Mouse (Mus musculus): ENCODE data around the gene Kdelc1. TPM values are rescaled to one million over a fixed set of nuclear protein-coding genes. Genes with fewer than 3 reads are reported as not detected.

Gene Kdelc1
- total and polyA plus RNA-seq, 3 experiments = 0.16 TPM; not detected in 2

DNA sequence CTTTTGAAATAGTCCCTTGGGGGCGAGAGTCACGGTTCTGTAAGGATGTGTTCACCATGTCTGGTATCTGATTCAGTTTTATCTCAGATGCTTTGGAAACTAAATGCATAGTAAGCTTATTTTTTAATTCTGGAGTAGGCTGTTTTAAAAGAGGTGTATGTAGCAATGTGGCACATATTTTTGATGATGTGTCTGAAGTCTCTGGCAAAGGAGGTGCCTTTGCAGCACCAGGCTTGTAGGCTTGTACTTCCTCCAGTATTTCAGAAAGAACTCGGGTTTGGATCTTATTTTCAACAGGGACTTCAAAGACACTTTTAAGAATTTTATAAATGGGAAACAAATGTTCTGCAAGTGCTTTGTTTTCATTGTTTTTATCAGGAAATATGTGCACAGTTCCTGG is 60.8 kb downstream of the Kdelc1 start:
- Histone ChIP-seq H3K27me3 (replicated peaks) (no peaks in the 10 kb centered on the region), H3K27ac (ENCODE audit: insufficient read depth, low read depth) (no peak overlapping the region), H3K4me3 (replicated peaks in 1 of 3; ENCODE audit: low read depth in 2 of 3, low read length in 2 of 3, poor library complexity in 1 of 3) (no peak overlapping the region), H3K9ac (ENCODE audit: insufficient read depth, low read depth) (no peak overlapping the region), H3K9me3 (replicated peaks; ENCODE audit: low read length) (no peaks in the 10 kb centered on the region), H3K79me2 (replicated peaks; ENCODE audit: control insufficient read depth, extremely low read depth, insufficient read depth, poor library complexity, severe bottlenecking) (no peaks in the 10 kb centered on the region), H3K4me1 (ENCODE audit: control insufficient read depth in 1 of 2, insufficient read depth in 2 of 2) (peaks cover 0 to 16% of the 10 kb centered on the region in 2 experiments; a peak in 2 of 4 replicates), H3K4me2 (ENCODE audit: insufficient read depth, low read depth, poor library complexity, severe bottlenecking) (no peak overlapping the region), H3K36me3 (replicated peaks in 1 of 2; ENCODE audit: control insufficient read depth in 1 of 2, insufficient read depth in 1 of 2, low read length in 1 of 2) (no peaks in the 10 kb centered on the region)
- DNase-seq (ENCODE audit: extremely low read depth) = no peak
- dilution Hi-C loops (cut with MboI; ENCODE audit: extremely low pct_ligation_motif_present, extremely low pct_unique_long_range_greater_than_20kb, low sequenced_read_pairs) = no loop called here
- in situ Hi-C loops (cut with MboI; ENCODE audit: low pct_ligation_motif_present, low pct_unique_long_range_greater_than_20kb, low sequenced_read_pairs) = no loop called here
- TF ChIP-seq MXI1 (IDR thresholded peaks at IDR 0.05; ENCODE audit: low read depth, low read length) (no peak), MAFK (IDR thresholded peaks at IDR 0.05; ENCODE audit: insufficient replicate concordance, low read length) (no peak), MAX (IDR thresholded peaks at IDR 0.05; ENCODE audit: low read length) (no peak), RCOR1 (conservative IDR thresholded peaks at IDR 0.05; ENCODE audit: low read depth, low read length) (no peak), CHD1 (IDR thresholded peaks at IDR 0.05; ENCODE audit: low read depth, low read length) (no peak), MEF2A (IDR thresholded peaks at IDR 0.05; ENCODE audit: borderline replicate concordance, low read depth, low read length) (no peak), JUN (IDR thresholded peaks at IDR 0.05; ENCODE audit: insufficient read depth, low read depth, low read length) (no peak), IRF4 (IDR thresholded peaks at IDR 0.05; ENCODE audit: low read depth, low read length) (no peak), ZC3H11A (IDR thresholded peaks at IDR 0.05; ENCODE audit: low read depth, low read length) (no peak), CHD2 (IDR thresholded peaks at IDR 0.05; ENCODE audit: low read length) (no peak), NELFE (IDR thresholded peaks at IDR 0.05; ENCODE audit: low read depth, low read length) (no peak), ZNF384 (IDR thresholded peaks at IDR 0.05; ENCODE audit: low read depth, low read length) (no peak), POLR2A (IDR thresholded peaks at IDR 0.05; ENCODE audit: low read depth, low read length) (no peak), KAT2A (IDR thresholded peaks at IDR 0.05; ENCODE audit: insufficient replicate concordance, low read length) (no peak), E2F4 (IDR thresholded peaks at IDR 0.05; ENCODE audit: insufficient replicate concordance, low read depth, low read length) (no peak), MYC (IDR thresholded peaks at IDR 0.05; ENCODE audit: low read depth, low read length) (no peak), USF1 (IDR thresholded peaks at IDR 0.05; ENCODE audit: low read depth, low read length) (no peak), HCFC1 (IDR thresholded peaks at IDR 0.05; ENCODE audit: low read depth, low read length) (no peak), EP300 (IDR thresholded peaks at IDR 0.05; ENCODE audit: low read length) (no peak)

Other genes with a start within 250 kb of the Kdelc1 start
- gene Tpp2, start 185.2 kb downstream of the Kdelc1 start, total RNA-seq (2012; rRNA removed) = 35.4 and 42.7 TPM in 2 replicates
- gene Tpp2, start 185.2 kb downstream of the Kdelc1 start, total RNA-seq (2014; rRNA removed) = 52.5 and 60.5 TPM in 2 replicates
- 47.2 and 50.4 TPM in 2 replicates for gene Tpp2, start 185.2 kb downstream of the Kdelc1 start, polyA plus RNA-seq (2012; ENCODE audit: insufficient read length, low read depth)
- gene Mettl21c, start 98.8 kb downstream of the Kdelc1 start, total RNA-seq (2012; rRNA removed) = 0.13 and 0.17 TPM in 2 replicates
- 0.31 and 0.47 TPM in 2 replicates for gene Mettl21c, start 98.8 kb downstream of the Kdelc1 start, total RNA-seq (2014; rRNA removed)
- 0.16 and 0.37 TPM in 2 replicates for gene Mettl21c, start 98.8 kb downstream of the Kdelc1 start, polyA plus RNA-seq (2012; ENCODE audit: insufficient read length, low read depth)
- 0.08 and 0.13 TPM in 2 replicates for gene Gm8251, start 56.9 kb downstream of the Kdelc1 start, total RNA-seq (2012; rRNA removed)
- 0.13 and 0.24 TPM in 2 replicates for gene Gm8251, start 56.9 kb downstream of the Kdelc1 start, total RNA-seq (2014; rRNA removed)
- 0.23 and 0.34 TPM in 2 replicates for gene Gm8251, start 56.9 kb downstream of the Kdelc1 start, polyA plus RNA-seq (2012; ENCODE audit: insufficient read length, low read depth)
- gene Tex30, start 16.4 kb downstream of the Kdelc1 start, total RNA-seq (2012; rRNA removed) = 54.2 and 69.8 TPM in 2 replicates
- 196 and 211 TPM in 2 replicates for gene Tex30, start 16.4 kb downstream of the Kdelc1 start, total RNA-seq (2014; rRNA removed)
- gene Tex30, start 16.4 kb downstream of the Kdelc1 start, polyA plus RNA-seq (2012; ENCODE audit: insufficient read length, low read depth) = 89.6 and 111 TPM in 2 replicates
- gene Bivm, start 149 bp upstream of the Kdelc1 start, total RNA-seq (2012; rRNA removed) = 0.04 TPM in 1 of 2 replicates, not detected in the other
- 0.05 and 0.11 TPM in 2 replicates for gene Bivm, start 149 bp upstream of the Kdelc1 start, total RNA-seq (2014; rRNA removed)
- 0.07 and 0.09 TPM in 2 replicates for gene Bivm, start 149 bp upstream of the Kdelc1 start, polyA plus RNA-seq (2012; ENCODE audit: insufficient read length, low read depth)
- gene Ercc5, start 28.9 kb upstream of the Kdelc1 start, total RNA-seq (2012; rRNA removed) = 9.8 and 11.7 TPM in 2 replicates
- 7.1 and 7.4 TPM in 2 replicates for gene Ercc5, start 28.9 kb upstream of the Kdelc1 start, total RNA-seq (2014; rRNA removed)
- gene Ercc5, start 28.9 kb upstream of the Kdelc1 start, polyA plus RNA-seq (2012; ENCODE audit: insufficient read length, low read depth) = 8.2 and 8.9 TPM in 2 replicates
- not detected in 2 replicates for gene Mettl21e, start 100.2 kb upstream of the Kdelc1 start, total RNA-seq (2012; rRNA removed)
- gene Mettl21e, start 100.2 kb upstream of the Kdelc1 start, total RNA-seq (2014; rRNA removed) = not detected in 2 replicates
- not detected in 2 replicates for gene Mettl21e, start 100.2 kb upstream of the Kdelc1 start, polyA plus RNA-seq (2012; ENCODE audit: insufficient read length, low read depth)